Mouse (Mus musculus) splenic B cell, adult 2 months (primary cell): ENCODE measurements around the gene Dnah3.

Experiments
- DNase-seq: peaks from one replicate; pipeline ENCODE4 v3.0.0-alpha.2; 2011; ENCODE audit warnings: low read depth, low spot score
- H3K27me3 ChIP-seq: 2 replicates; pipeline ENCODE4 v1.6.1; 2012; ENCODE audit warnings: mild to moderate bottlenecking, low read length, moderate library complexity, mixed read lengths; ENCODE audit not compliant: control insufficient read depth, poor library complexity, insufficient read depth, severe bottlenecking
- H3K36me3 ChIP-seq: 2 replicates; pipeline ENCODE4 v1.6.1; 2012; ENCODE audit warnings: mild to moderate bottlenecking, low read length, moderate library complexity, mixed read lengths; ENCODE audit not compliant: control insufficient read depth, poor library complexity, insufficient read depth, severe bottlenecking

The Dnah3 gene

DNA sequence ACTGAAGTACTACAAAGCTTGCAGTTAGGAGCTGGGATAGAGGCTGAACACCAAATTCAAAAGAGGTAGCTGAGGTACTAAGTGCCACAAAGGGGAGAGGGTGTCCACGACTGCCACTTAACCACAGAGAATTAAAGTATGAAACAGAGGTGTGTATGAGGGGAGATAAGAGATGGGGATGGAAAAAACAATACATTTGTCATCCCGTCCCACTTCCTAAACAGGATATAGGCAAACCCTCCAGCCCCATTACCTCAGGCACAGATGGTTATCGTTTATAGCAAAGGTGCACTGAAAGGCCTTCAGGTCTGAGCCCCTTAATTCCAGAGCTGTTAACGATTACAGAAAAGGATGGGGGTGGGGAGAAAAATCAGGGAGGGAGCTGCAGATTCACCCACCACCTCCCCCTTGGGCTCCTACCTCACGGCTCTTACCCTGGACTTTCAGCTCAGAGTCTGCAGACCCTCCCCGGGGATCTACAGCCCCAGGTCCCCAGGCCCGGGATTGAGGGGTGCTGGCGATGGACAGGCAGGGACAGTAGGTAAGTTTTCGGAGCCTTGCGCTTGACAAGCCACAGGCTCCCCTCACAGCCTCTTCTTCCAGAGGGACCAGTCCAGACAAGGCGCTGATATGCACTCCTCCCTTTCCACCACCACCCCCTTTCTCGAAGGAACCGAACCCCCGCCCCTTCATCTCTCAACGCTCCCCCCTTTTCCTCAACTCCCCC lies 200.1 kb downstream of the Dnah3 start:
- Histone ChIP-seq H3K36me3 (no peaks in the 10 kb centered on the region), H3K27me3 (no peaks in the 10 kb centered on the region)
- DNase-seq: no peak

DNA sequence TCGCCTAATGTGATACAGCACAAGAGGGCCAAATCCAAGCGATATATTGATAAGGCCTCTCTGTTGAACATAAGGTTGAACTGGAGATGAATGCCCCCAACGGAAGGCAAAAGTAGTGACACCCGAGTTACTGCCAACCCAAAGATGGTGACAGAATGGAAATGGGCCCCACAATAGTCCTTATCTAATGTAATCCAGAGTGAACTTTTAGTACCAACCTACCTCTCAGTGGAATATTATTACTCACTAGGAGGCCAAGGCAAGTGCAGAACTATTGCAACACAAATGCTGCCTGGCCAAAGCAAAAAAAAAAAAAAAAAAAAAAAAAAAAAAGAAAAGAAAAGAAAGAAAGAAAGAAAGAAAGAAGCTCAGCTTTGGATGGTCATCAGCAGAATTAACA lies 202.3 kb downstream of the Dnah3 start:
- Histone ChIP-seq H3K36me3 (no peaks in the 10 kb centered on the region), H3K27me3 (no peaks in the 10 kb centered on the region)
- DNase-seq: no peak

DNA sequence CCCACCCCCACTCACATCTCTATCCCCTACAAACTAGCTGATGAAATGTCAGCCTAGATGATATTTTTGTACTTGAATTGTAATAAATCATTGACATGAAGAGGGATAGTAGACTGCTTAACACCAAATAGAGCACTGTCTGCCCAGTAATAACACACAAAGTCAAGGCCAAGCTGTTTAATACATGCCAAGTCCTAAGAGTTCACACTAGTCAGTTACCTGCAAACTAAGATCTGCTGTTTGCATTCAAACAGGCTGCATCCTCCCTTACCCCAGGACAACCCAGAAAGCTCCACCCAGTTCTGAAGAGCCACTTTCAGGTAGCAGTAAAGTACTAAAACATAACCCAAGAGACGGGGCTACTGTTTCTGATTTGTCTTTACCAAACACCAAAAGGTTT lies 202.9 kb downstream of the Dnah3 start:
- H3K27me3 ChIP-seq: no peaks in the 10 kb centered on the region
- no peak for DNase-seq
- no peaks in the 10 kb centered on the region for H3K36me3 ChIP-seq

DNA sequence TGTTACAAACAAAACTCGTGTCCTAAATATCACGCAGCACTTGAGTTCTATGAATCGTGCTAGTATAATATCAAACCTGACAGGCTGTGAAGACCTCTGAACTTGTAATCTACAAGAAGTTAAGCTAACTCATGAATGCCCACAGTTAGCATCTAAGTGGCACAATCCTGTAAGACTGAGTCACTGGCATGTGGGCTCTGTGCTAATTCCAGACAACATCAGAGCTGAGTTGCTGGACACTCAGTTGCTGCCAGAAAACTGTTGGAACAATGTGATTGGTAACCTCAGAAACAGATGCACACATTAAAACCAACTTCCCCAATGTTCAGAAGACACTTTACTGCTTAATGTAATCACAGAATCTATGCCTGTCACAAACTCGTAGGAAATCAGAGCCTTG lies 207.2 kb downstream of the Dnah3 start:
- DNase-seq: no peak
- Histone ChIP-seq H3K27me3 (no peaks in the 10 kb centered on the region), H3K36me3 (no peaks in the 10 kb centered on the region)

DNA sequence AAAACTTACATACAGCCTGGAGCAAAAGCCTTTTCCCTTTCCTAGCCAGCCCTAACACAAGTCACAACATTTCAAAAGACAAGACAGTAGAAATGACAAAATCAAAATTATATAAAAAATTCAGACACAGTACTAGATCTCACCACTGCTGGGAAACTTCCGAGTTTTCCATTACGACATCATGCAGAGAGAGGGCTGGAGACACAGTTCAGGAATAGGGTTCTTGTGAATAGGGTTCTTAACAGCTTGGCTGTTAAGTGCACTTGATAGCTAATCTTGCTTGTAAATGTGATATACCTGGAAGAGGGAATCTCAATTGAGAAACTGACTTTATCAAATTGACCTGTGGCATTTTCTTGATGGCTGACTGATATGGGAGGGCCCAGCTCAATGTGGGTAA lies 213.9 kb downstream of the Dnah3 start:
- Histone ChIP-seq H3K27me3 (no peaks in the 10 kb centered on the region), H3K36me3 (no peaks in the 10 kb centered on the region)
- no peak for DNase-seq

DNA sequence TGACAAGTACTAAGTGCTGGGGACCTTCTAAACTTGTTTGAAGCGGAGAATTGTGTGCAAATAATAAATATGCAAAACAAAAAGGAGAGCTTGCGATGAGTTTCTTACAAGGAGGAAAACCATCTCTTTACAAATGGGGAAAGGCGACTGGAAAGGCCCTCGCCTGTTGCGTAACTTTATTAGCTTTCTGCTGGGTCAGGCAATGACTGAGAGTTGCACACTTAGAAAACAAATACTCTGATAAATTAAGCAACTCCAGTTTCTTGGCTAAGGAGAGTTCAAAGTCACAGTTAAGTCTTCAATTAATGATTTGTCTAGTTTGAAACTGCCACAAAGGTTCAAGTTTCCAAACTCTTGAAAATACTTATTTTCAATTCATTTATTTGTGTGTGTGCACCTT lies 214.7 kb downstream of the Dnah3 start:
- no peaks in the 10 kb centered on the region for H3K27me3 ChIP-seq
- H3K36me3 ChIP-seq: no peaks in the 10 kb centered on the region
- DNase-seq: no peak

DNA sequence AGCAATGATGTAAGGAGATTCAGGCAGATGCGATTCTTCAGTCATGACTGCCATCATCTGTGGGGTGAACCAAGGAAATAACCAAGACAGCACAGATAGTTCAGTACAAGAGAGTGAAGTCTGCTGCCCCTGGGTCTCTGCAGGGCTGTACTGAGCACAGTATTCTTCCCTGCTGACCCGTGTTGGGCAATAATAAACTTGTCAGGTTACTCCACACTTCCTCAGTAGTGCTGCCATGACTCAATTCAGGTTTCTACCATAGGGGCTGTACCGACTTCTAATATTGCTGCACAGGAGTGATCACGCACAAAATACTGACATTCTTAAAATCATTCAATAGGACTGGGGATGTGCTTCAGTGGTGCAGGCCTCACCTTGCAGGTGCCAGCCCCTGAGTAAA lies 215.9 kb downstream of the Dnah3 start:
- no peaks in the 10 kb centered on the region for H3K27me3 ChIP-seq
- no peak for DNase-seq
- H3K36me3 ChIP-seq: no peaks in the 10 kb centered on the region

DNA sequence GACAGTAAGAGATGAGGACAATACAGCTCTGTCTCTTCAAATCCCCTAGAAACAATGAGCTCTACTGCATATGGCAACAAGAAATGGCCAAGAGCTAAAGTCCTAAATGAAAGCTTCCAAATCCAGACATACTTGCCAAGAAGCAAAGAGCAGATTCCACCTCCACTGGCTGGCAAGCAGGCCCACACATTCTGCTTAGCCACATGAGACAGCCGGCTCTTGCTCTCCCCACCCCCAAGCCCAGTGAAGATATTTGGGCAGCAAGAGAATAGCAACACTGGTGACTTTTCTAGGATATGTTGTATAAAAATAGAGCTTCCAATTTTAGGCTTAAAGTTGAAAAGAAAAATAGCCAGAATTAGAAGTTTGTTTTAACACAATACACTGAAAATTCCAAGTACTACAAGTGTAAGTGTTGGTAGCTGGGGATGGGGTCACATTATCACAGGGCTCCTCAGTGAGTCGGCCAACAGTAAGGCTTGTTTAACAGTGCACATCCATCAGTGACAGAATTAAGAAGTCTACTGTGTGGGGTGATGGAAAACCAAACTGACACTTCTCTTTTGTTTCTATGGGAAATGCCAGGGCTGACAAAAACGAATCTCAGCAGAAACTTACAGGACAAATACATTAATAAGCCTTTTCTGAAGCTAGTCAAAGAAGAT lies 219.2 kb downstream of the Dnah3 start:
- H3K27me3 ChIP-seq: no peaks in the 10 kb centered on the region
- H3K36me3 ChIP-seq: no peaks in the 10 kb centered on the region
- no peak for DNase-seq

DNA sequence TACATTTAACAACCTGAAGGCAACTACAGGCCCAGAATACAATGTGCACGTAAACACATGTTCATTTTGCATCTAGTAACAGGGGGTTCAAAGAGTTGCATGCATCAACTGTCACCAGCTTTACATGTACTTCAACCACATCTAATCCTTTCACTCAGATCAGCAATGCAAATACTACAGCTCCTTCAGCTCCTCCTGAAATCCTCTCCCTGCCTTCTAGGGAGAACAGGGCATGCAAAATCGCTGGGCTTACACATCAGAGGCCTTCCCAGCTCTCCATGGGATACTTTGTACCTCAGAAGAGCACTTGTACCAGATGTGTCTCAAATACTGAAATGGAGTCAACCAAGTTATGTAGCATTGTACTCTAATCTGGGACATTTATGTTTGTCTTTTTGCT lies 222.0 kb downstream of the Dnah3 start:
- Histone ChIP-seq H3K27me3 (no peaks in the 10 kb centered on the region), H3K36me3 (no peaks in the 10 kb centered on the region)
- DNase-seq: no peak
